Mouse (Mus musculus) testis, adult 2 months (tissue): ENCODE measurements around the gene Chpf. TPM values are rescaled to one million over a fixed set of nuclear protein-coding genes. Genes with fewer than 3 reads are reported as not detected.

ENCODE experiments used
- H3K27ac ChIP-seq: fragments of 200-500 bp; 2 replicates; pipeline ENCODE4 v1.5.1; 2012; ENCODE audit warnings: low read depth, low read length; ENCODE audit not compliant: control insufficient read depth, insufficient read depth
- H3K27me3 ChIP-seq: fragments of 200-500 bp; 2 replicates; pipeline ENCODE4 v1.6.1; 2012; ENCODE audit warnings: mild to moderate bottlenecking, low read length, moderate library complexity; ENCODE audit not compliant: control insufficient read depth, insufficient read depth
- H3K36me3 ChIP-seq: fragments of 200-500 bp; 2 replicates; pipeline ENCODE4 v1.6.1; 2012; ENCODE audit warnings: mild to moderate bottlenecking, low read length; ENCODE audit not compliant: control insufficient read depth, insufficient read depth
- H3K4me1 ChIP-seq: fragments of 200-500 bp; 2 replicates; pipeline ENCODE4 v1.6.1; 2012; ENCODE audit warnings: low read length; ENCODE audit not compliant: control insufficient read depth, insufficient read depth
- H3K4me3 ChIP-seq: fragments of 200-500 bp; 2 replicates; pipeline ENCODE4 v1.5.1; 2012; ENCODE audit warnings: low read depth, mild to moderate bottlenecking, low read length, moderate library complexity, mixed read lengths; ENCODE audit not compliant: control insufficient read depth
- CTCF ChIP-seq: fragments of 200-500 bp; IDR thresholded peaks from 2 replicates; pipeline ENCODE4 v1.5.1; 2012; ENCODE audit warnings: low read depth, mild to moderate bottlenecking, inconsistent platforms, low read length, moderate library complexity; ENCODE audit not compliant: control insufficient read depth, insufficient read depth, insufficient replicate concordance
- POLR2A ChIP-seq: fragments of 200-500 bp; IDR thresholded peaks from 2 replicates; pipeline ENCODE4 v1.6.1; 2012; ENCODE audit warnings: low read depth, mild to moderate bottlenecking, inconsistent platforms, low read length, moderate library complexity; ENCODE audit not compliant: control insufficient read depth
- polyA plus RNA-seq: library from polyadenylated mRNA; depleted of rRNA; stranded (reverse); fragments of >200 nt; gene quantifications from 2 replicates; pipeline ENCODE4 v1.2.3, GENCODE M21; 2012

Gene Chpf
- polyA plus RNA-seq, 1 experiment = 39.5 TPM

GRCm38 (mm10) chr1:75492579-75493170 lies 13.6 kb upstream of the Chpf start:
- H3K36me3 ChIP-seq = no peaks in the 10 kb centered on the region
- TF ChIP-seq POLR2A (no peak), CTCF (no peak)
- no peak overlapping the region for H3K4me3 ChIP-seq
- H3K4me1 ChIP-seq = peaks cover 5% of the 10 kb centered on the region
- H3K27me3 ChIP-seq = no peaks in the 10 kb centered on the region
- no peak overlapping the region for H3K27ac ChIP-seq

GRCm38 (mm10) chr1:75490785-75491551 lies 11.9 kb upstream of the Chpf start:
- Histone ChIP-seq H3K4me1 (peaks cover 16% of the 10 kb centered on the region), H3K27me3 (no peaks in the 10 kb centered on the region), H3K4me3 (no peak overlapping the region), H3K36me3 (no peaks in the 10 kb centered on the region), H3K27ac (no peak overlapping the region)
- no peak for TF ChIP-seq CTCF
- no peak for TF ChIP-seq POLR2A

DNA sequence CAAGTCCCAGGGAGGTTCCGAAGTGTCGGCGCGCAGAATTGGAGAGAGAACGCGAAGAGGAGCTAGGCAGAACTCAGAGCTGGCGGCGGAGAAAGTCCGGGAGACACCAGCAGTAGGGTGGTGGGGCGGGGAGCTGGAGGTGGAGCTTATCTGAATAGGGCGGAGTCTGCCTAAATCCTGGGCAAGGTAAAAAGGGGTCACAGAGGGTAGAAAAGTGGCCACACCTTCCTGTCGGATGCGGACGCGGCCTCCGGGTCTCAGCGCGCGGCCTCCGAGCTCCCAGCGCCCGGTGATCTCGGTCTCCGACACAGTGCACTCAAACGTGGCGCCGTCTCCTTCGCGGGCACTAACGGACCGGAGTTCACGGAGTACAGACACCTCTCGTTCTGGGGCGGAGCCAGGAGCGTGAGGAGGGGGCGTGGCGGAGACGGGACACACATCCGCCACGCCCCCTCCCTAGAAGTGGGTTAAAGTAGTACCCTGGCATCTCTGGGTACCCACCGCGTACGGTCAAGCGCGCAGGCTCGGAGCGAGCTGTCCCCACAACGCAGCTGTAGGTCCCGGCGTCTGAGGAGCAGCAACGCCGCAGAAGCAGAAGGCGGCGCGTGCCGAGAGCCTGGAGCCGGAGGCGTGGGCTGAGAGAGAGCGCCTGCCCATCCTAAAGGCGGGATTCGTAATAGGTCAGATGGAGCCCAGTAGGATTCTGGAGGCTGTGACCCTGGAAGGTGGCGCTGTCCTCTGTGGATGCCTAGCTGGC lies 8.5 kb upstream of the Chpf start:
- no peak for TF ChIP-seq CTCF
- no peak for TF ChIP-seq POLR2A
- H3K27me3 ChIP-seq = no peaks in the 10 kb centered on the region
- no peaks in the 10 kb centered on the region for H3K36me3 ChIP-seq

DNA sequence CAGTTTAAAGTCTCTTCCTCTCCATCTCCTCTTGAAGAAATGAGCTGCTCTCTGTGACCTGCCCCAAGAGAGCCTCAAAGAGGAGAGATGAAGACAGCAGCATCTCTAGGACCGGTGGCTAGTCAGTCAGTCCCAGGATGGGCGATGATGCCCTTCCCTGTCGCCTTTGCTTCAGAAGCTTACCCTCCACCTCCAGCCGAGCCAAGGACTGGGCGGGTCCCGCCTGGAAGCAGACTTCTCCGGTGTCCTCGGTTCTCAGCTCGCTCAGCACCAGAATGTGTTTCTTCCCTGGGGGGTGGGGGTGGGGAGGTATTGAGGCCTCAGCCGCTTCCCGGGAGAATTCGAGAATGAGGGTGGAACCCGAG lies 7.9 kb upstream of the Chpf start:
- no peaks in the 10 kb centered on the region for H3K36me3 ChIP-seq
- H3K4me1 ChIP-seq = peaks cover 16% of the 10 kb centered on the region
- no peak overlapping the region for H3K27ac ChIP-seq
- no peak overlapping the region; the same call in 1 of the 2 replicates for H3K4me3 ChIP-seq
- TF ChIP-seq POLR2A (no peak), CTCF (no peak)
- no peaks in the 10 kb centered on the region for H3K27me3 ChIP-seq

More for the DNA sequence above, 8.5 kb upstream of the Chpf start:
- Histone ChIP-seq H3K4me1 (peaks cover 16% of the 10 kb centered on the region), H3K27ac (no peak overlapping the region), H3K4me3 (peak overlapping the region; percentile 61)

GRCm38 (mm10) chr1:75486561-75486960 lies 7.5 kb upstream of the Chpf start:
- H3K36me3 ChIP-seq = no peaks in the 10 kb centered on the region
- no peaks in the 10 kb centered on the region for H3K27me3 ChIP-seq
- H3K4me1 ChIP-seq = peaks cover 16% of the 10 kb centered on the region
- TF ChIP-seq POLR2A (no peak), CTCF (no peak)
- H3K4me3 ChIP-seq = no peak overlapping the region
- H3K27ac ChIP-seq = no peak overlapping the region

DNA sequence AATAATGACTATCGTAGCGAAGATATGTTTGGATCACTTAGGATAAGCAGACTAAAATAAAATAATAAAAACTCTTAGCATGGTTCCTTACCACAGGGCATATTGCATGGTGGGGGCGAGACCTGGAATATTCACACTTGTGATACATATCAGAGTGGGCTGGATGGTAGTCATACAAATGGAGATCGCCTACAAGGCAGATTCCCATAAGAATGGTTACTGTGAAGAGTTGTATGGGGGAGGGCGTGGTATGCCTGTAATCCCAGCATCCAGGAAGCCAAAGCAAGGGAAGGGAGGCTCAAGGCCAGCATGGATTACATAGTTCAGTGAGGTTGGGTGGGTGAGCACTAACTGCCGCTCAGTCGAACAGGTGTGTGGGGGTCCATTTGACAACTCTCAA lies 1.6 kb upstream of the Chpf start:
- H3K27me3 ChIP-seq = no peaks in the 10 kb centered on the region

GRCm38 (mm10) chr1:75480036-75480435 lies 929 bp upstream of the Chpf start:
- no peaks in the 10 kb centered on the region for H3K27me3 ChIP-seq
- no peak for TF ChIP-seq CTCF
- TF ChIP-seq POLR2A = no peak
- no peak overlapping the region for H3K27ac ChIP-seq
- H3K36me3 ChIP-seq = no peaks in the 10 kb centered on the region
- peaks cover 23% of the 10 kb centered on the region for H3K4me1 ChIP-seq
- no peak overlapping the region for H3K4me3 ChIP-seq

More for the DNA sequence above, 1.6 kb upstream of the Chpf start:
- Histone ChIP-seq H3K27ac (no peak overlapping the region), H3K4me3 (no peak overlapping the region), H3K36me3 (no peaks in the 10 kb centered on the region), H3K4me1 (peaks cover 19% of the 10 kb centered on the region)
- TF ChIP-seq CTCF (no peak), POLR2A (no peak)
